ENCODE assay signal across 13 mouse cellular contexts in genomic region chr8:109810434-109810833, GRCm38 (mm10). TPM values are rescaled to one million over a fixed set of nuclear protein-coding genes. Genes with fewer than 3 reads are reported as not detected.
DNase-seq lines count a peak whose midpoint lies in the region; ATAC-seq and TF ChIP-seq lines count a peak whose summit lies in the region.
"Had no signal": no experiment of that assay in that cellular context is flagged by ENCODE, and none has a peak within 500 bp of the region (broad histone marks: within the 10 kb centered on the region; RNA-seq: fewer than 3 reads in every experiment).

No protein-coding gene starts in this region.

- H3K27ac ChIP-seq in kidney, embryonic 16.5 days (ENCODE audit: low read length): no peak overlapping the region
- H3K27ac ChIP-seq in lung, embryonic 14.5 days (ENCODE audit: low read depth): no peak overlapping the region
- H3K27ac ChIP-seq in hindbrain, embryonic 14.5 days: no peak overlapping the region
- H3K27ac ChIP-seq: limb, embryonic 12.5 days had no signal

- TF ChIP-seq CTCF in lung, embryonic 14.5 days (IDR thresholded peaks at IDR 0.05; ENCODE audit: low read depth): no peak

- no peak for ATAC-seq in kidney, embryonic 16.5 days (ENCODE audit: low FRiP score, low TSS enrichment)
- no peak for ATAC-seq in lung, embryonic 14.5 days (ENCODE audit: insufficient read depth)
- ATAC-seq in hindbrain, embryonic 14.5 days (ENCODE audit: low FRiP score): no peak

- H3K27me3 ChIP-seq in kidney, embryonic 16.5 days (ENCODE audit: insufficient read depth, low read length): no peaks in the 10 kb centered on the region
- no peaks in the 10 kb centered on the region for H3K27me3 ChIP-seq in lung, embryonic 14.5 days (ENCODE audit: insufficient read depth, low read length)
- no peaks in the 10 kb centered on the region for H3K27me3 ChIP-seq in hindbrain, embryonic 14.5 days (ENCODE audit: control insufficient read depth, insufficient read depth, low read length)
- H3K27me3 ChIP-seq: limb, embryonic 12.5 days had no signal

- H3K36me3 ChIP-seq in kidney, embryonic 16.5 days (ENCODE audit: insufficient read depth, low read length): no peaks in the 10 kb centered on the region; the same call in 1 of the 2 replicates
- peaks cover 7% of the 10 kb centered on the region; the same call in 1 of the 2 replicates for H3K36me3 ChIP-seq in lung, embryonic 14.5 days (ENCODE audit: insufficient read depth)
- no peaks in the 10 kb centered on the region; the same call in 1 of the 2 replicates for H3K36me3 ChIP-seq in hindbrain, embryonic 14.5 days (replicated peaks; ENCODE audit: control insufficient read depth, insufficient read depth)

- WGBS in kidney, embryonic 16.5 days: 66% methylated on average over 3 of the region's 3 CpGs
- 40% methylated on average over 3 of the region's 3 CpGs for WGBS in lung, embryonic 14.5 days
- WGBS in hindbrain, embryonic 14.5 days: 86% methylated on average over 3 of the region's 3 CpGs

- H3K4me3 ChIP-seq in kidney, embryonic 16.5 days (ENCODE audit: low read length): no peak overlapping the region
- H3K4me3 ChIP-seq in lung, embryonic 14.5 days (ENCODE audit: low read depth, low read length): no peak overlapping the region
- H3K4me3 ChIP-seq in hindbrain, embryonic 14.5 days (replicated peaks; ENCODE audit: low read length): no peak overlapping the region
- H3K4me3 ChIP-seq: erythroblast, embryonic 14.5 days; limb, embryonic 12.5 days; myocyte had no signal

- H3K4me1 ChIP-seq in kidney, embryonic 16.5 days (ENCODE audit: insufficient read depth, low read length): no peaks in the 10 kb centered on the region
- no peaks in the 10 kb centered on the region for H3K4me1 ChIP-seq in lung, embryonic 14.5 days (ENCODE audit: insufficient read depth)
- 0 out of 2 replicates have a peak, but pooled peaks cover 3% of the 10 kb centered on the region for H3K4me1 ChIP-seq in hindbrain, embryonic 14.5 days (replicated peaks; ENCODE audit: control insufficient read depth, insufficient read depth, low read length)

- no peak overlapping the region for H3K4me2 ChIP-seq in kidney, embryonic 16.5 days (replicated peaks; ENCODE audit: low read depth, low read length)
- H3K4me2 ChIP-seq in lung, embryonic 14.5 days: no peak overlapping the region
- no peak overlapping the region for H3K4me2 ChIP-seq in hindbrain, embryonic 14.5 days (replicated peaks)
- H3K4me2 ChIP-seq: limb, embryonic 12.5 days had no signal

- peak; percentile 10 for DNase-seq in cerebellum, adult 8-10 months
- no peak for DNase-seq in cerebellum, postnatal 10 days
- peak; percentile 52 to 54 for DNase-seq in kidney, postnatal 25 days
- peak; percentile 66 to 74 for DNase-seq in adrenal gland, postnatal 36 days
- peak; percentile 25 for DNase-seq in lung, embryonic 14.5 days
- DNase-seq in hindbrain, embryonic 14.5 days (ENCODE audit: low spot score): no peak
- no peak for DNase-seq in natural killer cell, adult 2 months (ENCODE audit: low spot score in 2 of 2)
- DNase-seq: spleen, adult 18-20 months had no signal

- no peak overlapping the region for H3K9ac ChIP-seq in kidney, embryonic 16.5 days (replicated peaks; ENCODE audit: low read length)
- no peak overlapping the region for H3K9ac ChIP-seq in lung, embryonic 14.5 days
- H3K9ac ChIP-seq in hindbrain, embryonic 14.5 days: no peak overlapping the region
- H3K9ac ChIP-seq: limb, embryonic 12.5 days had no signal

- H3K9me3 ChIP-seq in kidney, embryonic 16.5 days (ENCODE audit: low read length): no peaks in the 10 kb centered on the region
- H3K9me3 ChIP-seq in lung, embryonic 14.5 days (ENCODE audit: low read depth, low read length): no peaks in the 10 kb centered on the region
- H3K9me3 ChIP-seq in hindbrain, embryonic 14.5 days (ENCODE audit: control insufficient read depth, low read length): no peaks in the 10 kb centered on the region
- H3K9me3 ChIP-seq: G1E; limb, embryonic 12.5 days had no signal

RNA-seq across cellular contexts. Expression of gene Ap1g1, which starts 32.1 kb away (rescaled TPM):
- 46.6 and 53.6 TPM in 2 replicates for polyA plus RNA-seq in kidney, embryonic 16.5 days (2015; fragmentation: Nextera tagmentation; extraction: Ambion mirVana)
- total RNA-seq in adrenal gland, postnatal 36 days (2021): 10 to 100 TPM; 86.6 to 96.0 TPM
- polyA plus RNA-seq in lung, embryonic 14.5 days (2014; fragmentation: Nextera tagmentation; extraction: Ambion mirVana): 38.0 and 41.8 TPM in 2 replicates
- 39.1 and 46.5 TPM in 2 replicates for polyA plus RNA-seq in hindbrain, embryonic 14.5 days (2014; fragmentation: Nextera tagmentation; extraction: Ambion mirVana)

RNA-seq across cellular contexts. Expression of gene Phlpp2, which starts 57.9 kb away (rescaled TPM):
- 2.6 and 2.7 TPM in 2 replicates for polyA plus RNA-seq in kidney, embryonic 16.5 days (2015; fragmentation: Nextera tagmentation; extraction: Ambion mirVana)
- 1 to 10 TPM; 9.5 to 9.8 TPM for total RNA-seq in adrenal gland, postnatal 36 days (2021)
- polyA plus RNA-seq in lung, embryonic 14.5 days (2014; fragmentation: Nextera tagmentation; extraction: Ambion mirVana): 3.8 and 4.4 TPM in 2 replicates
- 4.7 and 4.8 TPM in 2 replicates for polyA plus RNA-seq in hindbrain, embryonic 14.5 days (2014; fragmentation: Nextera tagmentation; extraction: Ambion mirVana)

Comparison
In these comparisons a context has a peak if more than half of its experiments do, and no peak if none do; other contexts are left out.
1. DNase-seq: peak in cerebellum, adult 8-10 months (single experiment), kidney, postnatal 25 days (2 of 2), adrenal gland, postnatal 36 days (2 of 2) and lung, embryonic 14.5 days (single experiment); none in cerebellum, postnatal 10 days (0 of 2), hindbrain, embryonic 14.5 days (single experiment) and natural killer cell, adult 2 months (0 of 2).